Mouse (Mus musculus) megakaryocyte, embryonic 14.5 days (primary cell): ENCODE data around the gene Ccdc134.

Experiments
- FLI1 ChIP-seq: IDR thresholded peaks from 2 replicates; pipeline ENCODE4 v1.6.1; 2012; ENCODE audit warnings: low read length, inconsistent platforms, mixed read lengths
- GATA1 ChIP-seq: IDR thresholded peaks from 3 replicates; pipeline ENCODE4 v1.6.1; 2012; ENCODE audit warnings: mixed read lengths, low read length, inconsistent platforms, borderline replicate concordance

DNA sequence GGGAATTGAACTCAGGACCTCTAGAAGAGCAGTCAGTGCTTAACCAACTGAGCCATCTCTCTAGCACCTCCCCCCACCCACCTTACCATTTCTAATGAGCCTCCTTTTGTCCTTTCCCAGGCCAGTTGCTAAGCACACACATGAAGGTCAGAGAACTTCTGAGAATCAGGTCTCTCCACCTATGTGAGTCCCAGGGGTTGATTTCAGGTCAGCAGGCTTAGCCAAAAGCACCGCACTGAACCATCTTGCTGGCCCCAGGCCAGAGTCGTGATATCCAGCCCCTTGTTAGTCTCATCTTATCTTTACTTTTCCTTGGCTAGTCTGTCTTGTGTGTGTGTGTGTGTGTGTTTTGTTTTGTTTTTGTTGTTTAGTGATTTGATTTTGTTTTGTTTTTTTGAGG lies 17.7 kb downstream of the Ccdc134 start:
- TF ChIP-seq GATA1, result no peak
- no peak for TF ChIP-seq FLI1
